Mouse (Mus musculus): ENCODE results near the gene Sytl4.

Sytl4 gene

GRCm38 (mm10) chrX:133981231-133982002 is at the start of gene Sytl4:
Gene Sytl4 (minus strand): TSS chrX:133981812.
- DNase-seq, result peak; percentile 31

- no peak for DNase-seq
Measured at GRCm38 (mm10) chrX:134020664-134021063, 39.1 kb upstream of the Sytl4 start.

GRCm38 (mm10) chrX:134019005-134019404 is 37.4 kb upstream of the Sytl4 start:
- DNase-seq, result peak; percentile 23 to 74

GRCm38 (mm10) chrX:133995866-133996265 is 14.3 kb upstream of the Sytl4 start:
- DNase-seq, result no peak

- no peak for DNase-seq
Measured at GRCm38 (mm10) chrX:133964615-133965014, 17.0 kb downstream of the Sytl4 start.

- DNase-seq, result no peak
Measured at GRCm38 (mm10) chrX:133960617-133961016, 21.0 kb downstream of the Sytl4 start.

- no peak for DNase-seq
Measured at GRCm38 (mm10) chrX:133954661-133955060, 27.0 kb downstream of the Sytl4 start.

GRCm38 (mm10) chrX:133947427-133947826 is 34.2 kb downstream of the Sytl4 start:
- peak; percentile 20 to 63 for DNase-seq

- no peak for DNase-seq
Measured at GRCm38 (mm10) chrX:133939561-133939960, 42.1 kb downstream of the Sytl4 start.

- no peak for DNase-seq
Measured at GRCm38 (mm10) chrX:133936605-133937225, 44.9 kb downstream of the Sytl4 start.

GRCm38 (mm10) chrX:133931302-133932013 is 50.2 kb downstream of the Sytl4 start:
- DNase-seq, result peak in 1 of 2 experiments; percentile 39

GRCm38 (mm10) chrX:133926760-133927159 is 54.9 kb downstream of the Sytl4 start:
- no peak for DNase-seq

- no peak for DNase-seq
Measured at GRCm38 (mm10) chrX:133921187-133921586, 60.4 kb downstream of the Sytl4 start.

- peak; percentile 7 to 33 for DNase-seq
Measured at GRCm38 (mm10) chrX:133914219-133914618, 67.4 kb downstream of the Sytl4 start.

GRCm38 (mm10) chrX:133913006-133913405 is 68.6 kb downstream of the Sytl4 start:
- no peak for DNase-seq

- peak; percentile 15 to 66 for DNase-seq
Measured at GRCm38 (mm10) chrX:133911397-133912103, 70.1 kb downstream of the Sytl4 start.

- no peak for DNase-seq
Measured at GRCm38 (mm10) chrX:133908261-133908660, 73.4 kb downstream of the Sytl4 start, which contains the start of gene Srpx2. Gene Srpx2 (plus strand): TSS chrX:133908426.

GRCm38 (mm10) chrX:133898014-133898542 is 83.5 kb downstream of the Sytl4 start, which contains the start of gene Tspan6:
Gene Tspan6 (minus strand): TSS chrX:133898429.
- peak; percentile 81 to 83 for DNase-seq

GRCm38 (mm10) chrX:133888111-133888510 is 93.5 kb downstream of the Sytl4 start:
- DNase-seq, result no peak

- DNase-seq, result no peak
Measured at GRCm38 (mm10) chrX:133887308-133887707, 94.3 kb downstream of the Sytl4 start.

All from lung, postnatal 4 days (tissue).